Mouse (Mus musculus) kidney, postnatal 4 days (tissue): ENCODE data around the gene Hgd.

Source experiments
- DNase-seq, 2 experiments: peaks; one replicate each; pipeline ENCODE4 v3.0.0; 2021; ENCODE audit warnings: mixed read lengths in 2 of 2

Gene Hgd

GRCm38 (mm10) chr16:37581901-37582300, 1.9 kb downstream of the Hgd start:
- DNase-seq, result no peak

- peak in 1 of 2 experiments; percentile 30 for DNase-seq
These were observed 3.4 kb downstream of the Hgd start for GRCm38 (mm10) chr16:37583306-37583705.

DNA sequence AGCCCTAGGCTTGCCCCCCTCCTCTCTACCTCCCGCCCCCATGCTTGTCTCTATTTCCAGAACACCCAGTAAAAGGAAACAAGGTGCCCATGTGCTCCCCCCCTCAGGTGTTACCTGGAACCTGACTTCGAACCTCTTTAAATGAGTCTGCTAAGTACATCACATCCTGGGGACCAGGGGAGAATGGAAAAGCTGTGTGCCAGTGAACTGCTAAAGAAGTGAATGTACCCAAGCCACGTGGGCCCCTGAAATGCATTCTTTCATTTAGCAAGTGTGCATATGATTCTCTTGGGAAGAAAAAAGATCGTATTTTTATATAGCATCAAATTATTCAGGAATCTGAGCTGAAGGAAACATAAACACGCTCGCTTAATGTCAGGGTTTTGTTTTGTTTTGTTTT, 3.8 kb downstream of the Hgd start:
- no peak for DNase-seq

GRCm38 (mm10) chr16:37584218-37585035, 4.5 kb downstream of the Hgd start:
- DNase-seq, result peak; percentile 69 to 80

- DNase-seq, result peak in 1 of 2 experiments; percentile 18
These were observed 5.2 kb downstream of the Hgd start for GRCm38 (mm10) chr16:37585129-37585563.

- DNase-seq, result no peak
These were observed 11.0 kb downstream of the Hgd start for GRCm38 (mm10) chr16:37590921-37591320.

DNA sequence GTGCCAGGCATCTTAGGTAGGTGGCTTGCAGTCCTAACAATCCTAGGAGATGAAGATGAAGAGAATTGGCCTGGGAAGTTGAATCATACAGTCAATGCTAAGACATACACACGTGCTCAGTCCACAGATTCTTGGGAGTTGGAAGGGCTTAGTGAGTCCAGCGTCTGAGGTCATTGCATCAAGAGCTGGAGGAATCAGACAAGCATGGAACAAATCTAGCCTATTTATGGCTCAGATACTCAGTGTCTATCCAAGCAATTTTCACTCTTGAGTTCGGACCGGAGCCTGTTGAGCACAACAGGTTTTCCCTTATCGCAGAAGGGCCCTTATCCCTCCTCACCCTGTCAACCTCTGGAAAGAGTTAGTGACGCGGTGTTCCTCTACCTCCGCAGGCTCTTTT, 11.6 kb downstream of the Hgd start:
- no peak for DNase-seq

DNA sequence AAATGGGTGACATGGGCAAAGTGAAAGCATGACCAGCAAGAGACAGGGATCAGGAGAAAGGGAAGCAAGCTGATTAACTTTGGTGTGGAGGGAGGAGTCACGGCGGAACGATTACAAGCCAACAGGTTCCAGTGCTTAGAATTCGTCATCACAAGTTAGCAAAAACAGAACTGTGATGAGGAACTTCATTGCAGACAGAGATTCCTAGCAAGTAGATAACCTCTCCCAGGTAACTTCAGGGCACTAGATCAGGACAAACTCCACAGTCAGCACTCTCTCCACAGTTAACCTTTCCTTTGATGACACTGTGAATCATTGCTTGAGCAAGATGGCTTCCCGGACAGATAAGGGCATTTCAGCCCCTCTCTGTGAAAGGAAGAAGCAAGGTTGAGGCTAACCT, 17.5 kb downstream of the Hgd start:
- no peak for DNase-seq

GRCm38 (mm10) chr16:37598463-37598862, 18.5 kb downstream of the Hgd start:
- no peak for DNase-seq

GRCm38 (mm10) chr16:37599326-37599725, 19.4 kb downstream of the Hgd start:
- no peak for DNase-seq

DNA sequence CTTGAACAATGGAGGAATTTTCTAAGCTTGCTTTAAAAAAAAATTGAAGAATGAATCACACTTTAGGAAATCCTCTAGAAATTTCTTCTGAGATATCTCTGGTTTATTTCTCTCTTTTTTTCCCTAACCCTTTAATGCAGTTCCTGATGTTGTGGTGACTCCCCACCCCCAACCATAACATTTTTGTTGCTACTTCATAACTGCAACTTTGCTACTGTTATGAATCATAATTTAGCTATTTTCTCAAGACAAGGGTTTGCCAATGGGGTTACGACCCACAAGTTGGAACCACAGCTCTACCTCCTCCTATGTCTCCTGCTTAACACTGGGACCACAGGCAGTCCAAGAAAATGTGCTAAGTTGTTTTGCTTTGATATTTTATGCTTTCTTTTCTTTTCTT, 23.5 kb downstream of the Hgd start:
- DNase-seq, result no peak

DNA sequence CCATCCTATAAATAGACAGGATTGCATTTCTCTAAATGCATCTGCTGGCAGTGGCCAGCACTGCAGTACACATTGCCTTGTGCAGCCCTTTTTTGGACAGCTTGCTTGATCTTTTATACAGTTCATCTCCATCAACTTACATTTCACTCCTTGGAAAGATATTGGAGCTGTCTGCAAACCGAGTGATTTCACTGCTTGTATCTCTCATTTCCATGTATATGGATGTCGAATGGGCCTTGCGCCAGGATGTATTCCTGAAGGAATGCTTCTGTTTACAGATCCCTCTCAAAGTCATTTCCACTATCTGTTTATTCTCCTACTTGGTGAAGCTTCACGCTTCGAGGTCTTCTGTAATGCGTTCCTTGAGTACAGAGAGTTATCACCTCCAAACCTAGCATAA, 24.3 kb downstream of the Hgd start:
- DNase-seq, result no peak

GRCm38 (mm10) chr16:37610333-37610732, 30.4 kb downstream of the Hgd start:
- no peak for DNase-seq

- DNase-seq, result no peak
These were observed 31.1 kb downstream of the Hgd start for GRCm38 (mm10) chr16:37611072-37611471.

- no peak for DNase-seq
These were observed 32.1 kb downstream of the Hgd start for GRCm38 (mm10) chr16:37612013-37612412.

- no peak for DNase-seq
These were observed 34.6 kb downstream of the Hgd start for GRCm38 (mm10) chr16:37614540-37614939.

- DNase-seq, result no peak
These were observed 35.5 kb downstream of the Hgd start for GRCm38 (mm10) chr16:37615429-37615828.

DNA sequence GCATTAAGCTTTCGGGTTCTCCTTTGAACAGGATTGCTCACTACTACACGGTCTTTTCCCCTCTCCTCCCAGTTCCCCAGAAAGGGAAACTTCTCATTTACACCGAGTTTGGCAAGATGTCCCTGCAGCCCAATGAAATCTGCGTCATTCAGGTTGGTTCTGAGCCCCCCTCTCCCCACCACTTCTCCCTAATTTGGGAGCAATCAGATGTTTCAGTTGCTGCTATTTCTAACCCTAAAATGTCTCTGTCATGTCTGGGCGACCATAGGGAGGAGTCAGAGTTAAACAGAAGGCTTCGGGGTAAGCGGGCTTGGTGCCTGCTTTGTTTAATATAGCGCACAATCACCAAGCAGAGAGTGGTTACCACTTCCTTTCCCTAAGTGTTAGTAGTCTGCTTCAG, 36.2 kb downstream of the Hgd start:
- DNase-seq, result no peak

DNA sequence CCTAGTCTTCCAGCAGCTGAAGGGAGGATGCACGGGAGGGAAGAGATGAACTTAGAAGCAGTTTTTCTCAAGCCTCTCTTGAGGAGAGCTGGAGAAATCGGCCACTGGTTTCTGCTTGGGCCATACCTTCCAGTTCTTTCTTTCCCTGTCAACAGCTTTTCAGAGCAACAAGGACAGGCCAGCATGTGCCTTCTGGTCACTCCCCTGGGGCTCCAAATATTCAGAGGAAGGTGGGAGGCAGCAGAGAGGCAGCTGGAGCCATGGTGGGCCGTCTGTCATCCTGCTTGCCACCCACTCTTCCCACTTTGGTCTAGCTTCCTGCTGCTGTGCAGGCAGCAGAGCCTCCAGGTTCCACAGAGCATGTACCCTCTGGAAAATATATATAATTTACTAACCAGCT, 37.7 kb downstream of the Hgd start:
- peak; percentile 23 to 49 for DNase-seq

DNA sequence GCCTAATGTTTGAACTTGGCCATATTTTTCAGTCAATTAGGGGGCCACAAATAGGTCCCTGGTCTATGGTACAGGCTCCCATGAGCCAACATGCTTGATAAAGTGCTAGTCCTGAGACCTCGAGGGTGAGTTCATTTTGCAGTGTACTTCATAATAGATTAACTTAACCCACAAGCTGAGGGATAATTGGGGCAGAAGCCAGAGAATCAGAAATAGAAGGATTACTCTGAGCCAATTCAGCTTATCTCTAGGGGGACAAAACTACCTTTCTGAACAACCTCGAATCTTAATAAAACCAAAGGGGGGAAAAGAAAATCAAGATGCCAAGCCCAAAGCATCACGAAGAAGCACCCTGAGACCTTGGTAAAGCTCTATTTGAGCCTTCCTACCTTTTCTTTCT, 42.5 kb downstream of the Hgd start:
- DNase-seq, result no peak

DNA sequence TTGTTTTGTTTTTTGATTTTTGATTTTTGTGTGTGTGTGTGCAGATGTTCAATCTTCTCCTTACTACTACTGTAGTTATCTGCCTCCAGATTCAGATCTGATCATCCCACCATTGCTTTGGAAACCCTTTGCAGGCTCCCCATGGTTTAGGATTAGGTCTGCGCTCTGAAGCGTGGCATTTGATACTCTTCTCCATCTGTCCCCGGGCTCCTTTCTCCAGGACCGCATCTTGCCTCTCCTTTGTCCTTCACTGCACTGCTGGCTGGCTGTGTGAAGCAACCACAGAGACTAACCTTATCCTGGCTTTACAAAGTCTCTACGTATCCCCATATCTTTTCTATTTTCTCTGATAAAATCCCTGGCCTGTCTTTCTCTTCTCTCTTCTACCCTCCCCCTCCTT, 43.0 kb downstream of the Hgd start:
- DNase-seq, result no peak

DNA sequence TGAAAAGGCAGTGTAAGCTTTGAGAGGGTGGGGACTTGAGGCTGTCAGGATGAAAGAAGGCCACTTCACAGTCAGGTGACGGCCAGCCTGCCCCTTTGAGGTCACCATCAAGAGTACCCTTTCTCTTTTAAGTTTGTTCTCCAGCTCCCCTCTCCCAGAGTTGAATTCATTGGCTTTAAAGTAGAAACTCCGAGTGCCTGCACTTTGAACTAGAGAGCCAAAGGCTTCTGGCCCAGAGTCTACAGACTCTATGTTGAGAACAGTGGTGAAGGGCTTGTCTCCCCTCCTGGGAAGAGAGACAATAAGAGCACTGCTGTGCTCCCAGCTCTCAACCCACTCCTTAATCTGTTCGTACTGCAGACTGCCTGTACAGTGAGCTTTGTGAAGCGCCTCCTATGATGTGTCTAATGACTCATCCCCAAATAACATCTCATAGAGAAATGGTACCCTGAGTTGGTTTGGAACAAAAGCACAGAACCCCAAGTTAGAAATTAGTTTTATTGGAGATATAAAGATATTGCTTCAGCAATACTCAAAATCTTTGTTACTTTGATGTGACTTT, 46.5 kb downstream of the Hgd start:
- DNase-seq, result no peak

DNA sequence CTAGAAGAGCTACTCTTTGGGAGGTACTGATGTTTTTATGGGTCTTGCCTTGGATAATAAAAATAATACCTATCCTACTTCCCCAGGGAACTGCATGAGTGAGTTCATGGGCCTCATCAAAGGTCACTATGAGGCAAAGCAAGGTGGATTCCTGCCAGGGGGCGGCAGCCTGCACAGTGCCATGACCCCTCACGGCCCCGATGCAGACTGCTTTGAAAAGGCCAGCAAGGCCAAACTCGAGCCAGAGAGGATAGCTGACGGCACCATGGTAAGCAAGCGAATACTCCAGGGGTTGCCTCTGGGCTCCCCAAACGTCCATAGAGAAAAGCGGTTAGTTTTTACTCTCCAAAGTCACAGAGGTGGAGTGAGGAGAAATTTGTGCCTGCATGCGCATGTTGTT, 48.4 kb downstream of the Hgd start:
- peak in 1 of 2 experiments; percentile 9 for DNase-seq

- DNase-seq, result no peak
These were observed 49.1 kb downstream of the Hgd start for GRCm38 (mm10) chr16:37629011-37629410.

- DNase-seq, result no peak
These were observed 54.6 kb downstream of the Hgd start for GRCm38 (mm10) chr16:37634578-37634977.
